19 mouse cellular contexts compared by ENCODE assay signal in the genomic region with DNA sequence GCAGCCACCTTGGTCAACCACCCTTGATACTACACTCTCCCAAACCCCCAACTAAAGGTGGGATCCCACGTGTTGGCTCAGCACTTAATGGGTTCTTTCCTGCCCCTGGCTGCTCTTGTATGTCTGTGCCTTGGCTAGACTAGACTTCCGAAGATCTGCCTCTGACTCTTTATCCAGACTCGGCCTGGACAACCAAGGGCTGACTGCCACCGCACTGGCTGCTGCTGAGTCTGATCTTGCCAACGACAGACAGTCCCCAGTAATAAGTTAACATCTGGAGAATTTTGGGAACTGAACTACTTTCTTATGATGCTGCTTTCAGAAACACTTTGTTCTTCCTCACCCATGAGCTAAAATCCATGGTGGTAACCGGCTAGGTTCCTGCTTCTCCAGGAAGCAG. TPM values are rescaled to one million over a fixed set of nuclear protein-coding genes. Genes with fewer than 3 reads are reported as not detected.
"Had no signal": no experiment of that assay in that cellular context is flagged by ENCODE, and none has a peak within 500 bp of the region (broad histone marks: within the 10 kb centered on the region; RNA-seq: fewer than 3 reads in every experiment).

No protein-coding gene starts in this region.

- DNase-seq: kidney, adult 18-20 months; kidney, adult 8-10 months; kidney, postnatal 10 days; kidney, postnatal 4 days; layer of hippocampus, adult 9-11 months; layer of hippocampus, postnatal 36 days; left cerebral cortex, postnatal 4 days had no signal

- H3K4me3 ChIP-seq: heart, adult 2 months; heart, embryonic 13.5 days; heart, embryonic 15.5 days; hindbrain, embryonic 10.5 days; hindbrain, embryonic 12.5 days; intestine, embryonic 15.5 days; limb, embryonic 13.5 days; limb, embryonic 15.5 days; liver, embryonic 12.5 days had no signal

- H3K27ac ChIP-seq: heart, adult 2 months; heart, embryonic 13.5 days; heart, embryonic 15.5 days; hindbrain, embryonic 10.5 days; hindbrain, embryonic 12.5 days; hindbrain, embryonic 14.5 days; intestine, embryonic 15.5 days; limb, embryonic 13.5 days; limb, embryonic 15.5 days; liver, embryonic 12.5 days; liver, embryonic 14.5 days had no signal

RNA-seq across cellular contexts. Expression of a gene that starts 26.0 kb away (rescaled TPM):
- total RNA-seq: granulocyte monocyte progenitor cell, adult 5-6 weeks had no signal
